Mouse (Mus musculus) stomach, embryonic 16.5 days (tissue): ENCODE measurements around the gene Atp1a1. TPM values are rescaled to one million over a fixed set of nuclear protein-coding genes. Genes with fewer than 3 reads are reported as not detected.
A peak's percentile ranks its signal among the peaks of the same experiment; 100 is the strongest.

ENCODE experiments used
- ATAC-seq: fragments of 200-750 bp; cut with Nextera tagmentation; 2 replicates; pipeline ENCODE4 v1.8.0; 2017; ENCODE audit warnings: moderate number of reproducible peaks, moderate TSS enrichment; ENCODE audit not compliant: insufficient read depth, low FRiP score
- H3K27ac ChIP-seq: fragments of 300-500 bp; sonication (generic); 2 replicates; pipeline ENCODE4 v1.5.1; 2014; ENCODE audit warnings: low read length
- H3K27me3 ChIP-seq: fragments of 300-500 bp; sonication (generic); 2 replicates; pipeline ENCODE4 v1.6.1; 2014; ENCODE audit warnings: low read length, control low read depth, mixed read lengths; ENCODE audit not compliant: control insufficient read depth, insufficient read depth
- H3K36me3 ChIP-seq: fragments of 300-500 bp; sonication (generic); 2 replicates; pipeline ENCODE4 v1.6.1; 2014; ENCODE audit warnings: low read length; ENCODE audit not compliant: control insufficient read depth, insufficient read depth
- H3K4me1 ChIP-seq: fragments of 300-500 bp; sonication (generic); 2 replicates; pipeline ENCODE4 v1.6.1; 2014; ENCODE audit warnings: low read length, control low read depth, mixed read lengths; ENCODE audit not compliant: control insufficient read depth, insufficient read depth
- H3K4me2 ChIP-seq: fragments of 300-500 bp; sonication (generic); 2 replicates; pipeline ENCODE4 v1.6.1; 2014; ENCODE audit warnings: low read depth, low read length, mixed read lengths
- H3K4me3 ChIP-seq: fragments of 300-500 bp; sonication (generic); replicated peaks from 2 replicates; pipeline ENCODE4 v1.5.1; 2014; ENCODE audit warnings: mild to moderate bottlenecking, low read length
- H3K9ac ChIP-seq: fragments of 300-500 bp; sonication (generic); 2 replicates; pipeline ENCODE4 v1.6.1; 2014; ENCODE audit warnings: low read length
- H3K9me3 ChIP-seq: fragments of 300-500 bp; sonication (generic); replicated peaks from 2 replicates; pipeline ENCODE4 v1.6.1; 2016; ENCODE audit warnings: low read length, control low read depth; ENCODE audit not compliant: control insufficient read depth
- WGBS: fragments of 180-500 bp; shearing (Covaris S2); extraction: QIAGEN DNeasy Blood & Tissue Kit; methylation state at CpG from one replicate; pipeline ENCODE4 v1.1.7; 2014; 5-methylcytosine and 5-hydroxymethylcytosine counted together
- polyA plus RNA-seq: library from polyadenylated mRNA; unstranded; fragments of >200 nt; fragmentation: Nextera tagmentation; extraction: Ambion mirVana; gene quantifications from 2 replicates; pipeline ENCODE4 v1.2.1, GENCODE M21; 2015

The Atp1a1 gene
- polyA plus RNA-seq, 1 experiment from 2014 or later, result 158 TPM

GRCm38 (mm10) chr3:101605291-101605690 is 807 bp upstream of the Atp1a1 start:
- Histone ChIP-seq H3K27me3 (no peaks in the 10 kb centered on the region), H3K9ac (peak overlapping the region; percentile 97), H3K27ac (no peak overlapping the region), H3K4me2 (peak overlapping the region; percentile 94), H3K4me3 (peak overlapping the region; percentile 92), H3K4me1 (peaks cover 34% of the 10 kb centered on the region), H3K36me3 (no peaks in the 10 kb centered on the region), H3K9me3 (no peaks in the 10 kb centered on the region)
- ATAC-seq, result no peak
- WGBS, result 27% methylated on average over 5 of the region's 5 CpGs

GRCm38 (mm10) chr3:101603661-101604549 is 579 bp downstream of the Atp1a1 start:
- Histone ChIP-seq H3K27ac (peak overlapping the region; percentile 98), H3K4me1 (peaks cover 47% of the 10 kb centered on the region), H3K9me3 (no peaks in the 10 kb centered on the region), H3K4me2 (peak overlapping the region; percentile 94), H3K4me3 (peak overlapping the region; percentile 92), H3K27me3 (no peaks in the 10 kb centered on the region), H3K36me3 (no peaks in the 10 kb centered on the region), H3K9ac (peak overlapping the region; percentile 97)
- WGBS, result under 1% methylated on average over 61 of the region's 68 CpGs
- ATAC-seq, result peak; percentile 76

- Histone ChIP-seq H3K4me1 (peaks cover 54% of the 10 kb centered on the region), H3K27me3 (no peaks in the 10 kb centered on the region), H3K4me2 (peak overlapping the region; percentile 94), H3K9ac (peak overlapping the region; percentile 97), H3K36me3 (no peaks in the 10 kb centered on the region), H3K9me3 (no peaks in the 10 kb centered on the region), H3K4me3 (peak overlapping the region; percentile 92), H3K27ac (peak overlapping the region; percentile 98; the same call in 1 of the 2 replicates)
- no peak for ATAC-seq
- 25% methylated on average over 7 of the region's 7 CpGs for WGBS
These were observed 1.3 kb downstream of the Atp1a1 start for GRCm38 (mm10) chr3:101603194-101603593.

- peaks cover 58% of the 10 kb centered on the region for H3K4me1 ChIP-seq
- no peaks in the 10 kb centered on the region for H3K27me3 ChIP-seq
- 56% methylated on average over 4 of the region's 4 CpGs for WGBS
- peak overlapping the region; percentile 94 for H3K4me2 ChIP-seq
- H3K27ac ChIP-seq, result peak overlapping the region; percentile 98
- peak overlapping the region; percentile 92 for H3K4me3 ChIP-seq
- H3K9me3 ChIP-seq, result no peaks in the 10 kb centered on the region
- no peak for ATAC-seq
- H3K36me3 ChIP-seq, result no peaks in the 10 kb centered on the region
- H3K9ac ChIP-seq, result peak overlapping the region; percentile 97
These were observed 1.9 kb downstream of the Atp1a1 start for GRCm38 (mm10) chr3:101602511-101603055.

GRCm38 (mm10) chr3:101601687-101602086 is 2.8 kb downstream of the Atp1a1 start:
- no peaks in the 10 kb centered on the region for H3K9me3 ChIP-seq
- H3K27ac ChIP-seq, result peak overlapping the region; percentile 67
- no peak for ATAC-seq
- H3K4me1 ChIP-seq, result peaks cover 65% of the 10 kb centered on the region
- peak overlapping the region; percentile 94 for H3K4me2 ChIP-seq
- peak overlapping the region; percentile 46; the same call in 1 of the 2 replicates for H3K9ac ChIP-seq
- no peaks in the 10 kb centered on the region for H3K27me3 ChIP-seq
- 30% methylated on average over 4 of the region's 4 CpGs for WGBS
- H3K36me3 ChIP-seq, result no peaks in the 10 kb centered on the region
- H3K4me3 ChIP-seq, result peak overlapping the region; percentile 7

GRCm38 (mm10) chr3:101601003-101601525 is 3.4 kb downstream of the Atp1a1 start:
- peaks cover 71% of the 10 kb centered on the region for H3K4me1 ChIP-seq
- peak overlapping the region; percentile 46; the same call in 1 of the 2 replicates for H3K9ac ChIP-seq
- 41% methylated on average over 8 of the region's 8 CpGs for WGBS

GRCm38 (mm10) chr3:101599920-101600741 is 4.4 kb downstream of the Atp1a1 start:
- no peaks in the 10 kb centered on the region for H3K36me3 ChIP-seq
- H3K4me1 ChIP-seq, result peaks cover 75% of the 10 kb centered on the region
- peak overlapping the region; percentile 94 for H3K4me2 ChIP-seq
- ATAC-seq, result no peak
- H3K27ac ChIP-seq, result peak overlapping the region; percentile 67
- H3K9me3 ChIP-seq, result no peaks in the 10 kb centered on the region
- no peak overlapping the region for H3K4me3 ChIP-seq
- WGBS, result 7% methylated on average over 4 of the region's 4 CpGs
- no peaks in the 10 kb centered on the region for H3K27me3 ChIP-seq
- H3K9ac ChIP-seq, result peak overlapping the region; percentile 22

More at GRCm38 (mm10) chr3:101601003-101601525, 3.4 kb downstream of the Atp1a1 start:
- H3K4me3 ChIP-seq, result peak overlapping the region; percentile 7
- H3K4me2 ChIP-seq, result peak overlapping the region; percentile 94
- no peaks in the 10 kb centered on the region for H3K36me3 ChIP-seq
- ATAC-seq, result no peak
- H3K27me3 ChIP-seq, result no peaks in the 10 kb centered on the region
- H3K27ac ChIP-seq, result peak overlapping the region; percentile 67; the same call in 1 of the 2 replicates
- no peaks in the 10 kb centered on the region for H3K9me3 ChIP-seq

- peak overlapping the region; percentile 16 for H3K9ac ChIP-seq
- no peak overlapping the region for H3K4me3 ChIP-seq
These were observed 5.1 kb downstream of the Atp1a1 start for GRCm38 (mm10) chr3:101599191-101599919.

More at GRCm38 (mm10) chr3:101599191-101599919, 5.1 kb downstream of the Atp1a1 start:
- 0 out of 2 replicates have a peak, but pooled peaks cover 5% of the 10 kb centered on the region for H3K36me3 ChIP-seq
- H3K4me2 ChIP-seq, result peak overlapping the region; percentile 27; the same call in 1 of the 2 replicates
- 67% methylated on average over 8 of the region's 8 CpGs for WGBS
- peaks cover 75% of the 10 kb centered on the region for H3K4me1 ChIP-seq
- ATAC-seq, result no peak
- peak overlapping the region; percentile 64 for H3K27ac ChIP-seq
- H3K9me3 ChIP-seq, result no peaks in the 10 kb centered on the region
- H3K27me3 ChIP-seq, result no peaks in the 10 kb centered on the region
